Mouse (Mus musculus) brain, embryonic 14.5 days (tissue): ENCODE data around the gene 1700025G04Rik.

Experiments used
- CTCF ChIP-seq: fragments of 200-500 bp; IDR thresholded peaks from 2 replicates; pipeline ENCODE4 v1.5.1; 2012; ENCODE audit warnings: inconsistent platforms, mild to moderate bottlenecking, moderate library complexity, borderline replicate concordance; ENCODE audit not compliant: insufficient read depth, insufficient read length; ENCODE audit errors: extremely low read depth
- POLR2A ChIP-seq: fragments of 200-500 bp; IDR thresholded peaks from 2 replicates; pipeline ENCODE4 v1.6.1; 2012; ENCODE audit warnings: mild to moderate bottlenecking, inconsistent platforms, borderline replicate concordance; ENCODE audit not compliant: poor library complexity, insufficient read depth, insufficient read length, severe bottlenecking; ENCODE audit errors: extremely low read depth

GRCm38 (mm10) chr1:152088030-152088429 lies 1.9 kb downstream of the 1700025G04Rik start:
- TF ChIP-seq POLR2A (no peak), CTCF (no peak)
